Mouse (Mus musculus) brain, embryonic 14.5 days (tissue): Measurements from ENCODE around the gene Chrna1.

Source experiments
- CTCF ChIP-seq: fragments of 200-500 bp; IDR thresholded peaks from 2 replicates; pipeline ENCODE4 v1.5.1; 2012; ENCODE audit warnings: inconsistent platforms, mild to moderate bottlenecking, moderate library complexity, borderline replicate concordance; ENCODE audit not compliant: insufficient read depth, insufficient read length; ENCODE audit errors: extremely low read depth
- POLR2A ChIP-seq: fragments of 200-500 bp; IDR thresholded peaks from 2 replicates; pipeline ENCODE4 v1.6.1; 2012; ENCODE audit warnings: mild to moderate bottlenecking, inconsistent platforms, borderline replicate concordance; ENCODE audit not compliant: poor library complexity, insufficient read depth, insufficient read length, severe bottlenecking; ENCODE audit errors: extremely low read depth

DNA sequence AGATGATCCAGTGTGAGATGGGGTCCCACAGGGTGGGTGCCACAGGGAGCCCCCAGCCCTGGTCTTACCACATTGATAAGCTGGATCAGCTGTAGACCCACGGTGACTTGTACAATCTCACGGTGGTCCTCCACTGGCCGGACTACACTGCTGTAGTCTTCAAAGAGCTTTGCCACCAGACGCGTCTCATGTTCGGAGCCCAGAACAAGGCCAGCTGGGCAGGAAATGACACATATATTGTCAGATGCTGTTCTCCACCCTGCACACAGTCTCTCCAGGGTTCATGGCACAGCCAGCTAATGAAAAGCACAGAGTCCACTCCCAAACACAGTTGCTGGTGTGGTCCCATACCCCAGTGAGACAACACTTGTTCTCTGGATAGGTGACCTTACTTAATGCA lies 5.7 kb downstream of the Chrna1 start:
- TF ChIP-seq CTCF, result no peak
- TF ChIP-seq POLR2A, result no peak
